Mouse (Mus musculus): ENCODE measurements around the gene Mapt. TPM values are rescaled to one million over a fixed set of nuclear protein-coding genes. Genes with fewer than 3 reads are reported as not detected.

The Mapt gene
- polyA plus RNA-seq, 1 experiment = 1.4 TPM

DNA sequence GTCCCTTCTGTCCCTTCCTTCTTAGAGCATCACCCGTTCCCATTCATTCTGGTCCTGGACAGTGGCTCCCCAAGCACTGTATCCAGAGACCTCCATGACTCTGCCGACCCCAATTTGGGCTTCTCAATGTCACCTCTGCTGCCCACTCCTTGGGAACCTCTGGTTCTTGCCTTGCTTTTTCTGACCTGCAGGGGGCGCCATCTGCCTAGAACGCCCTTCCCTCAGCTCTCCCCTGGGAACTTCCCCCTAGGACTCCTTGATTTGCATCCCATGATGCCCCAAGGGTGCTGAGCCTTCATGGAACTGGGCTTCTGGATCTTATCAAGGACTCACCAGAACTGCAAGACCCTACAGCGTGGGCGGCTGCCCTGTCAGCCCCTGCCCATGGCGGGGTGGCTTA, 80.5 kb downstream of the Mapt start:
- 75% methylated on average over 7 of the region's 7 CpGs for WGBS

DNA sequence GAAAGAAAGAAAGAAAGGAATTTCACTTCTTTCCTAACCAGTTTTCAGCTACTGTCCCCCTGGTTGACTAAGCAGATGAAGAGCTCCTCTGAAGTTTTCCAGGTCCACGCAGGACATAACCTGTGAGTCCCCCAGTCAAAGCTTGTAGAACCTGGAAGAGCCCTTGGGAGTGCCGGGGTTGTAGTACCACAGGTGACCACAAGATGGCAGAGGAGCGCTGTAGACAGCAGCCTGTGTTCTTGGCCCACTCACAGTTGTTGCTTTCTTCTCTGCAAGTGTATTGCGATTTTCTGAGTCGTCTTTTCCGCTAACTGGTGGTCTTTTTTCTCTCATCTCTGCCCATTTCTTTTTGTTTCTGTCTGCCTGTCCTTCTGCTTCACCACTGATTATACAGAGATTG, 84.5 kb downstream of the Mapt start:
- Histone ChIP-seq H3K4me3 (ENCODE audit: control insufficient read depth, insufficient read depth, low read length) (no peak overlapping the region), H3K27me3 (ENCODE audit: control insufficient read depth, insufficient read depth, low read length) (no peaks in the 10 kb centered on the region; the same call in 1 of the 2 replicates), H3K27ac (ENCODE audit: control insufficient read depth, insufficient read depth, low read length) (no peak overlapping the region), H3K4me1 (replicated peaks; ENCODE audit: control insufficient read depth, insufficient read depth, low read length) (peaks cover 8% of the 10 kb centered on the region), H3K36me3 (ENCODE audit: control insufficient read depth, insufficient read depth, low read length) (no peaks in the 10 kb centered on the region)
- TF ChIP-seq POLR2A (IDR thresholded peaks at IDR 0.05; ENCODE audit: control insufficient read depth, extremely low read depth, insufficient read depth, low read length, poor library complexity) (no peak), CTCF (IDR thresholded peaks at IDR 0.05; ENCODE audit: borderline replicate concordance, control insufficient read depth, extremely low read depth, insufficient read depth, low read length, poor library complexity) (peak; percentile 87)
- DNase-seq = peak; percentile 79
- WGBS = 5% methylated on average over 6 of the region's 6 CpGs

More for the DNA sequence above, 80.5 kb downstream of the Mapt start:
- H3K4me1 ChIP-seq (replicated peaks; ENCODE audit: control insufficient read depth, insufficient read depth, low read length) = no peaks in the 10 kb centered on the region
- H3K27me3 ChIP-seq (ENCODE audit: control insufficient read depth, insufficient read depth, low read length) = no peaks in the 10 kb centered on the region; the same call in 1 of the 2 replicates
- H3K4me3 ChIP-seq (ENCODE audit: control insufficient read depth, insufficient read depth, low read length) = no peak overlapping the region
- H3K36me3 ChIP-seq (ENCODE audit: control insufficient read depth, insufficient read depth, low read length) = no peaks in the 10 kb centered on the region
- TF ChIP-seq POLR2A (IDR thresholded peaks at IDR 0.05; ENCODE audit: control insufficient read depth, extremely low read depth, insufficient read depth, low read length, poor library complexity) (no peak), CTCF (IDR thresholded peaks at IDR 0.05; ENCODE audit: borderline replicate concordance, control insufficient read depth, extremely low read depth, insufficient read depth, low read length, poor library complexity) (peak; percentile 74; the same call in 1 of the 2 replicates)
- no peak overlapping the region for H3K27ac ChIP-seq (ENCODE audit: control insufficient read depth, insufficient read depth, low read length)
- no peak for DNase-seq

DNA sequence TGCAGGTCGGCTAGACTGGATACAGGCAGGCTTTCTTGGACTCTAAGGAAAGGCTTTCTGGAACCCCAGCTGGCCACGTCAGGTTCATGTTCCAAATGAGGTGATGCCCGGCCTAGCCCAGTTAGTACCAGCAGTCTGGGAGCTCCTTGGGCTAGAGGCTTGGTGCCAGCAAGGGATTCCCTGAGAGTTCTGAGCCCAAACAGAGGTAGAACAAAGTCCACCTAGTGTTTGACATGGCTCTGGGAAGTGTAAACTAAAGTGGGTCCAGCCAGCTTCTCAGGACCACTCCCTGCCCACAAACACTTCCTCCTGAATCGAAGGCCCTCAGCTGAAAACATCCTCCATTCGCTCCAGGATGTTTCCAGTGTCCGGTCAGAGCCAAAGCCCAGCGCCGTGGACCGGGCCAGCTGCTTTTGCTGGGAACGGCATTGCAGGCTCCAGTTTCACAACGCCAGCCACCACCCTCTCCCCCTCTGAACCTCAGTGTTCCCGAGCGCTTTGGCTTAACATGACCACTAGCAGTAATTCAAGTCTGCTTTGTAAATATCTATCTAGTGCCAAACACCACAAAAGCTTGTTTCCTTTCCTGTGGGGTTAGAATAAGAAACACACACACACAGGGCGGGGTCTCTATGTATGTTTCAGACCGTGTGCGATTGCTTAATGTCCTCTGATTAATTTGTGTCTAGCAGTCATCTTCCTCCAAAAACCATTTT, 85.7 kb downstream of the Mapt start:
- H3K27me3 ChIP-seq (ENCODE audit: control insufficient read depth, insufficient read depth, low read length) = no peaks in the 10 kb centered on the region
- 76% methylated on average over 16 of the region's 16 CpGs for WGBS
- peaks cover 8% of the 10 kb centered on the region for H3K4me1 ChIP-seq (replicated peaks; ENCODE audit: control insufficient read depth, insufficient read depth, low read length)
- H3K4me3 ChIP-seq (ENCODE audit: control insufficient read depth, insufficient read depth, low read length) = no peak overlapping the region
- DNase-seq = no peak
- TF ChIP-seq CTCF (IDR thresholded peaks at IDR 0.05; ENCODE audit: borderline replicate concordance, control insufficient read depth, extremely low read depth, insufficient read depth, low read length, poor library complexity) = no peak
- no peak for TF ChIP-seq POLR2A (IDR thresholded peaks at IDR 0.05; ENCODE audit: control insufficient read depth, extremely low read depth, insufficient read depth, low read length, poor library complexity)
- H3K36me3 ChIP-seq (ENCODE audit: control insufficient read depth, insufficient read depth, low read length) = no peaks in the 10 kb centered on the region
- no peak overlapping the region for H3K27ac ChIP-seq (ENCODE audit: control insufficient read depth, insufficient read depth, low read length)

DNA sequence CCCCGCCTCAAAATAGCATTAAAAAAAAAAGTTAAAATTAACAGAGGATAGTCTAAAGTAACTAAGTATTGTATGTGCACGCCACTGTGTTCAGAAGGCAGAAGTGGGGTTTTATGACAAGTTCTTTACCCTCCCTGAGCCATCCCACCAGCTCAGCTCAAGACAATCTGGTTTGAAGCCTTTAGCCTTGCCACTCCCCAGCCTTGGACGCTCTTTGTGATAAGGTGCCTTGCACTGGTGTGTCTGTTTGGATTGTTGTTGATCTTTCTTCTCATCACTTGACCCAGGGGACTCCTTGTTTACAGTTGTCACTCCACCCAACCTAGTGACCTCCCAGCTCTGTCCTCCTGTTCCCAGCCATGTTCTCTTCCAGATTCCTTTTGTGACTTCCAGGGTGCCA, 86.4 kb downstream of the Mapt start:
- DNase-seq = no peak
- Histone ChIP-seq H3K27ac (ENCODE audit: control insufficient read depth, insufficient read depth, low read length) (no peak overlapping the region), H3K36me3 (ENCODE audit: control insufficient read depth, insufficient read depth, low read length) (no peaks in the 10 kb centered on the region), H3K4me3 (ENCODE audit: control insufficient read depth, insufficient read depth, low read length) (no peak overlapping the region), H3K27me3 (ENCODE audit: control insufficient read depth, insufficient read depth, low read length) (no peaks in the 10 kb centered on the region), H3K4me1 (replicated peaks; ENCODE audit: control insufficient read depth, insufficient read depth, low read length) (peaks cover 8% of the 10 kb centered on the region)
- 96% methylated on average over 3 of the region's 3 CpGs for WGBS
- TF ChIP-seq CTCF (IDR thresholded peaks at IDR 0.05; ENCODE audit: borderline replicate concordance, control insufficient read depth, extremely low read depth, insufficient read depth, low read length, poor library complexity) (no peak), POLR2A (IDR thresholded peaks at IDR 0.05; ENCODE audit: control insufficient read depth, extremely low read depth, insufficient read depth, low read length, poor library complexity) (no peak)

DNA sequence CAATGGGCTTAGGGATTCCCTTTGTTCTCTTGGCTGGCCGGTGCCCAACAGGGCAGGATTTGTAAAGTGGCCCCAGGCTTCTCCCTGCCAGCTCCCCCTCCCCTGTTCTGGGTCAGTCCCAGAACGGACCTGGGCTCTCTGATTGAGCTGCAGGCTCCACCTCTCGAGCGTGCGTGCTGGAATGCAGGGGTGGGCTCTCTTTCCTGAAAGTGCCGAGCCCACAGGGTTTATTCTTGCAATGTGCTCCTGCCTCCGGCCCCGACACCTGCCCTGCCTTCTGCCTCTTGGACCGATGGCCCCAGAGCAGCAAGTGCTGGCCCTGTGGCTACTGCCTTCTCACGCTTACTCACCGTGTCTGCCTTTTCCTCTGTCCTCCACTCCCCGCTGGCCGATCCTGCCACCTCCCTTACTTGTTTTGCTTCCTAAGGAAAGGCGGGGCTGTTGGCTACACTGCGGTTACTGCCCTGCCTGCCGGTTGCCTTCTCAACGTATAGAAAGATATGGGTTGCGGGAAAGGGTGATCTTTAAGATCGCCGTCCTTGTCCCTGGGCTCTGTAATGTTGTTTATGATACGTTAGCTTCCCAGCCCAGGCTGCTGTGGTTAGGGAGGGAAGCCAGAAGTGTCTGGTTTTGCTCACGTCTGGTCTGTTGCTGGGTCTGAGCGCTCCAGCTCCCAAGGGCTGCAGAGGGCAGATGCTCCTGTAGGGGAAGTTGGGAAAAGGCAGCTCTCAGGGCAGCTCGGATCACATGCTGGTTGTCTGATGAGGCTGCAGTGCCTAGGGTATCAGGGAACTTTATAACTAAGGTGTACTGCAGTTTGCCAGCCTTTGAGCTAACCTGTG, 88.0 kb downstream of the Mapt start:
- H3K4me1 ChIP-seq (replicated peaks; ENCODE audit: control insufficient read depth, insufficient read depth, low read length) = peaks cover 8% of the 10 kb centered on the region

DNA sequence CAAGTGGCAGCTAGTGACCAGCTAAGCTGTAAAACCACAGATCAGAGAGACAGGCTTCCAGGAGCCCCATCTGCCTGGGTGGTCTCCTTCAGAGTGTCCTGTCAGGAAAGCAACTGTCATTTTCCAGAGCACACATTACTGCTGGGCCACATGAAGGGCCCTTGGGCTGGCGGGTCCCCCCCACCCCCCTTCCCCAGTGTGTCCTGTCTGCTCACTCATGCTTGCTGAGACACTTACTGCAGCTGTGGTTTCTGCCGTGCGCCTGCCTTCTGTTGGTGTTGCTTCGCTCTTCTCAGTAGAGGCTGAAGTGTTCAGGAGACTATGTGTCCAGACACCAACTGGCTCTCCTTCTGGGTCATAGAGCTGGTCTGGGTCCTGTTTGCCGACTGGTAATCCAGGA, 89.3 kb downstream of the Mapt start:
- Histone ChIP-seq H3K27ac (ENCODE audit: control insufficient read depth, insufficient read depth, low read length) (no peak overlapping the region), H3K36me3 (ENCODE audit: control insufficient read depth, insufficient read depth, low read length) (no peaks in the 10 kb centered on the region), H3K4me1 (replicated peaks; ENCODE audit: control insufficient read depth, insufficient read depth, low read length) (peaks cover 8% of the 10 kb centered on the region), H3K4me3 (ENCODE audit: control insufficient read depth, insufficient read depth, low read length) (no peak overlapping the region), H3K27me3 (ENCODE audit: control insufficient read depth, insufficient read depth, low read length) (no peaks in the 10 kb centered on the region)
- DNase-seq = no peak
- WGBS = 23% methylated on average over 5 of the region's 5 CpGs
- TF ChIP-seq CTCF (IDR thresholded peaks at IDR 0.05; ENCODE audit: borderline replicate concordance, control insufficient read depth, extremely low read depth, insufficient read depth, low read length, poor library complexity) = no peak
- TF ChIP-seq POLR2A (IDR thresholded peaks at IDR 0.05; ENCODE audit: control insufficient read depth, extremely low read depth, insufficient read depth, low read length, poor library complexity) = no peak

More for the DNA sequence above, 88.0 kb downstream of the Mapt start:
- no peaks in the 10 kb centered on the region for H3K36me3 ChIP-seq (ENCODE audit: control insufficient read depth, insufficient read depth, low read length)
- peak overlapping the region; percentile 16 for H3K4me3 ChIP-seq (ENCODE audit: control insufficient read depth, insufficient read depth, low read length)
- no peak for TF ChIP-seq CTCF (IDR thresholded peaks at IDR 0.05; ENCODE audit: borderline replicate concordance, control insufficient read depth, extremely low read depth, insufficient read depth, low read length, poor library complexity)
- WGBS = 3% methylated on average over 24 of the region's 24 CpGs
- DNase-seq = no peak
- no peak overlapping the region for H3K27ac ChIP-seq (ENCODE audit: control insufficient read depth, insufficient read depth, low read length)
- no peaks in the 10 kb centered on the region for H3K27me3 ChIP-seq (ENCODE audit: control insufficient read depth, insufficient read depth, low read length)

Measured in thymus, adult 2 months (tissue).